Mouse (Mus musculus) gastrocnemius, adult 2 months (tissue): Measurements from ENCODE around the gene Olfr273. TPM values are rescaled to one million over a fixed set of nuclear protein-coding genes. Genes with fewer than 3 reads are reported as not detected.
A peak's percentile ranks its signal among the peaks of the same experiment; 100 is the strongest.
"Not testable (repeated sequence)": the region's sequence is repeated elsewhere in the genome, so short reads cannot be mapped to it uniquely, and the experiment has no call there.

Experiments
- DNase-seq: peaks from one replicate; pipeline ENCODE4 v3.0.0; 2022
- H3K27ac ChIP-seq: fragments of 200-600 bp; 2 replicates; pipeline ENCODE4 v1.8.1; 2022; ENCODE audit warnings: mild to moderate bottlenecking
- H3K4me3 ChIP-seq: fragments of 200-600 bp; 2 replicates; pipeline ENCODE4 v1.8.1; 2022; ENCODE audit warnings: mild to moderate bottlenecking, moderate library complexity
- CTCF ChIP-seq: fragments of 200-600 bp; IDR thresholded peaks from 2 replicates; pipeline ENCODE4 v1.8.1; 2022; ENCODE audit warnings: antibody characterized with exemption, mild to moderate bottlenecking, moderate library complexity
- intact Hi-C: fragments of 180-260 bp; cut with DNase I; formaldehyde crosslinking; loops from one replicate; pipeline ENCODE4 v1.15.1; 2025
- long read RNA-seq, 2 experiments: library from polyadenylated mRNA; stranded (forward); transcript quantifications; one replicate each; pipeline ENCODE4 v2.0.0; 2021
- total RNA-seq, 2 experiments: library from RNA; stranded (reverse); gene quantifications; 2 replicates each; pipeline ENCODE4 v1.2.3; 2021

Olfr273 gene
- not detected for total RNA-seq
- long read RNA-seq, experiment 1 = 0 reads
- long read RNA-seq, experiment 2 = 0 reads

GRCm38 (mm10) chr4:52859136-52859535 lies at the start of gene Olfr273:
Olfr273 (minus strand) TSS chr4:52859236.
- no peak within 1 kb of the TSS for H3K4me3 ChIP-seq
- H3K27ac ChIP-seq = no peak within 1 kb of the TSS
- intact Hi-C loops = no loop called here
- TF ChIP-seq CTCF = no peak
- no peak for DNase-seq

GRCm38 (mm10) chr4:52864156-52864555 lies 5.1 kb upstream of the Olfr273 start:
- TF ChIP-seq CTCF = no peak
- H3K4me3 ChIP-seq = no peak overlapping the region
- intact Hi-C loops = no loop called here
- H3K27ac ChIP-seq = no peak overlapping the region
- DNase-seq = no peak

GRCm38 (mm10) chr4:52849672-52850071 lies 9.4 kb downstream of the Olfr273 start:
- no peak overlapping the region for H3K27ac ChIP-seq
- no peak for DNase-seq
- no peak for TF ChIP-seq CTCF
- intact Hi-C loops = no loop called here
- no peak overlapping the region for H3K4me3 ChIP-seq

- no peak overlapping the region for H3K27ac ChIP-seq
- intact Hi-C loops = no loop called here
- no peak overlapping the region for H3K4me3 ChIP-seq
- no peak for TF ChIP-seq CTCF
- no peak for DNase-seq
Measured at GRCm38 (mm10) chr4:52849039-52849635, 9.9 kb downstream of the Olfr273 start.

GRCm38 (mm10) chr4:52845411-52845810 lies 13.6 kb downstream of the Olfr273 start:
- DNase-seq, intact Hi-C loops, H3K27ac ChIP-seq, H3K4me3 ChIP-seq: not testable (repeated sequence)

GRCm38 (mm10) chr4:52821375-52821774 lies 37.7 kb downstream of the Olfr273 start:
- Histone ChIP-seq H3K27ac (no peak overlapping the region), H3K4me3 (no peak overlapping the region)
- DNase-seq = no peak
- no peak for TF ChIP-seq CTCF
- intact Hi-C loops = no loop called here

GRCm38 (mm10) chr4:52814304-52814703 lies 44.7 kb downstream of the Olfr273 start, which contains the start of gene Olfr275:
Olfr275 (plus strand) TSS chr4:52814604.
- DNase-seq = no peak
- no peak within 1 kb of the TSS for H3K4me3 ChIP-seq
- TF ChIP-seq CTCF = no peak
- no peak within 1 kb of the TSS for H3K27ac ChIP-seq
- intact Hi-C loops = no loop called here

GRCm38 (mm10) chr4:52811871-52812270 lies 47.2 kb downstream of the Olfr273 start:
- Histone ChIP-seq H3K4me3 (no peak overlapping the region), H3K27ac (no peak overlapping the region)
- TF ChIP-seq CTCF = peak; percentile 28; the same call in 1 of the 2 replicates
- intact Hi-C loops = no loop called here
- no peak for DNase-seq

Other genes with a start within 250 kb of the Olfr273 start
- not detected for gene Olfr275, start 44.6 kb downstream of the Olfr273 start, total RNA-seq
- gene Olfr272, start 59.9 kb upstream of the Olfr273 start, total RNA-seq = not detected
- not detected for gene Olfr270, start 105.3 kb upstream of the Olfr273 start, total RNA-seq
- gene Nipsnap3a, start 130.0 kb upstream of the Olfr273 start, total RNA-seq = not detected
- gene Nipsnap3b, start 152.6 kb upstream of the Olfr273 start, total RNA-seq = 1 to 10 TPM; 1.1 to 1.7 TPM